Mouse (Mus musculus) MEL (cell line): ENCODE data around the gene Hspb6. TPM values are rescaled to one million over a fixed set of nuclear protein-coding genes. Genes with fewer than 3 reads are reported as not detected.

ENCODE experiments used
- DNase-seq: peaks from one replicate; pipeline ENCODE4 v3.0.0; 2011; ENCODE audit warnings: low read depth, low spot score
- H3K27ac ChIP-seq: 2 replicates; pipeline ENCODE4 v1.5.1; 2012; ENCODE audit warnings: low read depth, mild to moderate bottlenecking, control low read depth, low read length, moderate library complexity; ENCODE audit not compliant: control insufficient read depth
- H3K27me3 ChIP-seq, 2 experiments: fragments of 150-350 bp in 1 of 2; sonication (generic) in 1 of 2; 2 replicates each; pipeline ENCODE4 v1.6.1; 2012; ENCODE audit warnings: low read length in 2 of 2, mild to moderate bottlenecking in 2 of 2, improper control_type of control experiment in 1 of 2, moderate library complexity in 1 of 2; ENCODE audit not compliant: insufficient read depth in 2 of 2, control insufficient read depth in 1 of 2
- H3K36me3 ChIP-seq, 2 experiments: 2 replicates each; pipeline ENCODE4 v1.6.1; 2012 to 2014; ENCODE audit warnings: low read length in 2 of 2, improper control_type of control experiment in 1 of 2, inconsistent platforms in 1 of 2, mild to moderate bottlenecking in 1 of 2; ENCODE audit not compliant: insufficient read depth in 2 of 2, control insufficient read depth in 1 of 2
- H3K4me1 ChIP-seq, 2 experiments: fragments of 150-350 bp in 1 of 2; sonication (generic) in 1 of 2; 2 replicates each; pipeline ENCODE4 v1.6.1; 2012; ENCODE audit warnings: low read length in 2 of 2, improper control_type of control experiment in 1 of 2, mild to moderate bottlenecking in 1 of 2; ENCODE audit not compliant: insufficient read depth in 2 of 2, control insufficient read depth in 1 of 2
- H3K4me3 ChIP-seq, 2 experiments: fragments of 150-350 bp in 1 of 2; sonication (generic) in 1 of 2; 2 replicates each; pipeline ENCODE4 v1.5.1; 2012; ENCODE audit warnings: low read depth in 2 of 2, low read length in 2 of 2, mild to moderate bottlenecking in 2 of 2, moderate library complexity in 2 of 2, control low read depth in 1 of 2, improper control_type of control experiment in 1 of 2; ENCODE audit not compliant: control insufficient read depth in 1 of 2, insufficient read depth in 1 of 2
- H3K79me2 ChIP-seq: 2 replicates; pipeline ENCODE4 v1.6.1; 2012; ENCODE audit warnings: mild to moderate bottlenecking, low read length, moderate library complexity; ENCODE audit not compliant: control insufficient read depth, poor library complexity, insufficient read depth
- H3K9ac ChIP-seq: 2 replicates; pipeline ENCODE4 v1.6.1; 2012; ENCODE audit warnings: low read depth, mild to moderate bottlenecking, control low read depth, low read length, moderate library complexity; ENCODE audit not compliant: control insufficient read depth, poor library complexity, severe bottlenecking
- H3K9me3 ChIP-seq: fragments of 150-350 bp; sonication (generic); replicated peaks from 2 replicates; pipeline ENCODE4 v1.6.1; 2012; ENCODE audit warnings: mild to moderate bottlenecking, low read length, improper control_type of control experiment, moderate library complexity; ENCODE audit not compliant: insufficient read depth
- CHD2 ChIP-seq: IDR thresholded peaks from 2 replicates; pipeline ENCODE4 v1.6.1; 2011; ENCODE audit warnings: low read length, improper control_type of control experiment
- GATA1 ChIP-seq: IDR thresholded peaks from 2 replicates; pipeline ENCODE4 v1.6.1; 2011; ENCODE audit warnings: low read depth, low read length, improper control_type of control experiment
- HCFC1 ChIP-seq: IDR thresholded peaks from 2 replicates; pipeline ENCODE4 v1.6.1; 2012; ENCODE audit warnings: low read depth, mild to moderate bottlenecking, inconsistent platforms, low read length, improper control_type of control experiment, moderate library complexity
- KAT2A ChIP-seq: conservative IDR thresholded peaks from 2 replicates; pipeline ENCODE4 v1.6.1; 2012; ENCODE audit warnings: low read depth, low read length, improper control_type of control experiment, inconsistent platforms
- MAFK ChIP-seq: IDR thresholded peaks from 2 replicates; pipeline ENCODE4 v1.6.1; 2011; ENCODE audit warnings: low read depth, mild to moderate bottlenecking, low read length, improper control_type of control experiment, borderline replicate concordance
- MAX ChIP-seq: IDR thresholded peaks from 2 replicates; pipeline ENCODE4 v1.6.1; 2011; ENCODE audit warnings: low read length, improper control_type of control experiment
- MXI1 ChIP-seq: IDR thresholded peaks from 2 replicates; pipeline ENCODE4 v1.6.1; 2011; ENCODE audit warnings: mild to moderate bottlenecking, low read depth, low read length, improper control_type of control experiment
- MYC ChIP-seq: IDR thresholded peaks from 2 replicates; pipeline ENCODE4 v1.6.1; 2011; ENCODE audit warnings: low read depth, mild to moderate bottlenecking, low read length, improper control_type of control experiment, moderate library complexity
- NRF1 ChIP-seq: IDR thresholded peaks from 2 replicates; pipeline ENCODE4 v1.6.1; 2014; ENCODE audit warnings: low read depth, mild to moderate bottlenecking, inconsistent platforms, low read length, improper control_type of control experiment, moderate library complexity; ENCODE audit not compliant: poor library complexity, insufficient read depth, severe bottlenecking
- RAD21 ChIP-seq: IDR thresholded peaks from 2 replicates; pipeline ENCODE4 v1.6.1; 2011; ENCODE audit warnings: mild to moderate bottlenecking, low read depth, low read length, improper control_type of control experiment
- TAL1 ChIP-seq: IDR thresholded peaks from 2 replicates; pipeline ENCODE4 v1.6.1; 2012; ENCODE audit warnings: mild to moderate bottlenecking, inconsistent platforms, low read length, moderate library complexity, mixed read lengths
- TBP ChIP-seq: IDR thresholded peaks from 2 replicates; pipeline ENCODE4 v1.8.0; 2011; ENCODE audit warnings: low read depth, low read length, improper control_type of control experiment
- TCF12 ChIP-seq: IDR thresholded peaks from 2 replicates; pipeline ENCODE4 v1.6.1; 2014; ENCODE audit warnings: low read depth, mild to moderate bottlenecking, inconsistent platforms, low read length, improper control_type of control experiment, moderate library complexity
- USF1 ChIP-seq: IDR thresholded peaks from 2 replicates; pipeline ENCODE4 v1.6.1; 2014; ENCODE audit warnings: low read depth, mild to moderate bottlenecking, inconsistent platforms, low read length, improper control_type of control experiment, moderate library complexity
- USF2 ChIP-seq, 2 experiments: IDR thresholded peaks; 2 replicates each; pipeline ENCODE4 v1.6.1; 2011 to 2012; ENCODE audit warnings: improper control_type of control experiment in 2 of 2, low read length in 2 of 2, borderline replicate concordance in 1 of 2, inconsistent platforms in 1 of 2, low read depth in 1 of 2, mild to moderate bottlenecking in 1 of 2; ENCODE audit not compliant: insufficient read depth in 1 of 2
- ZNF384 ChIP-seq: IDR thresholded peaks from 2 replicates; pipeline ENCODE4 v1.6.1; 2012; ENCODE audit warnings: low read depth, mild to moderate bottlenecking, inconsistent platforms, low read length, improper control_type of control experiment
- polyA plus RNA-seq, 2 experiments: library from polyadenylated mRNA; stranded (reverse) in 1 of 2; unstranded in 1 of 2; fragments of >175 nt in 1 of 2; fragments of >200 nt in 1 of 2; gene quantifications; 2 replicates each; pipeline versions ENCODE4 v1.2.1 to v1.2.4; 2012; ENCODE audit warnings: low replicate concordance in 2 of 2, low read depth in 1 of 2; ENCODE audit not compliant: insufficient read length in 2 of 2, insufficient read depth in 1 of 2, missing spikeins in 1 of 2
- total RNA-seq: library from RNA; depleted of rRNA; stranded (reverse); fragments of 300-350 nt; gene quantifications from 2 replicates; pipeline ENCODE4 v1.2.3, GENCODE M21; 2012

Gene Hspb6
- total and polyA plus RNA-seq, 3 experiments: 1.5 to 12.4 TPM; not detected in 1

DNA sequence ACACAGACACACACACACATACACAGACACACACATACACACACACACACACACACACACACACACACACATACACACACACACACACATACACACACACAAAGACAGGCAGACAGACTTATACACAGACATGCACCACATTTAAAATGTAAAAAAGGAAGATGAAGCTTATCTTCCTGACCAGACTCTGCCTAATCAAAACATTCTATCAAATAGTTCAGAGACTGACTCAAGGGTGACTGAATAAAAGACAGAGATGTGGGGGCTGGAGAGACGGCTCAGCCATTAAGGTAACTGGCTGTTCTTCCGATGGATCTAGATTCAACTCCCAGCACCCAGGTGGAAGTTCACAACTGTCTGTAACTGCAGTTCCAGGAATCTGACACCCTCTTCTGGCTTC, 7.7 kb upstream of the Hspb6 start (continued):
- TF ChIP-seq ZNF384: no peak
- peak; percentile 20; the same call in 1 of the 2 replicates for TF ChIP-seq MXI1
- peak; percentile 91 for TF ChIP-seq TCF12
- TF ChIP-seq CHD2: no peak
- TF ChIP-seq GATA1: peak; percentile 94
- peak; percentile 80 for TF ChIP-seq TAL1
- TF ChIP-seq MAX: no peak

DNA sequence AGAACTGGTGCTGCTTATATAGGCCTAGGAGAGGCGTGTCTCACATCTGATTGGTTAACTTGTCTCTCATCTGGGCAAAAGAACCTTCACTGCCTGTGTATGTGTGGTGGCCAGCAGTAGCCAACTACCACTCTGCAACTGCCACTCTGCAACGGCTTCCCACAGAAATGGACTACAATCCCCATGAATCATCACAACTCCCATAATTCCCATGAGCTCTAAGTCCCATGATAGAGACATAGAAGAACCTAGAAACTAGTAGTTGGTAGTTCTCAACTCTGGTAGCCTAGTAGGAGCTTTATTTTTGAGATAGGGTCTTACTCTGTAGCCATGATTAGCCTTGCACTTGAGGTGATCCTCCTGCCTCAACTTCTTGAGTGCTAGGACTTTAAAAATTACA, 2.1 kb upstream of the Hspb6 start:
- no peak for TF ChIP-seq TAL1
- TF ChIP-seq HCFC1: peak; percentile 75
- H3K4me1 ChIP-seq: peaks cover 0 to 12% of the 10 kb centered on the region in 2 experiments; a peak in 3 of 4 replicates
- DNase-seq: no peak
- H3K9me3 ChIP-seq: no peaks in the 10 kb centered on the region
- no peaks in the 10 kb centered on the region for H3K27me3 ChIP-seq
- H3K4me3 ChIP-seq: no peak overlapping the region
- peaks cover 0 to 12% of the 10 kb centered on the region in 2 experiments; a peak in 3 of 4 replicates for H3K36me3 ChIP-seq
- H3K27ac ChIP-seq: no peak overlapping the region
- no peak overlapping the region for H3K9ac ChIP-seq
- peaks cover 2% of the 10 kb centered on the region; the same call in 1 of the 2 replicates for H3K79me2 ChIP-seq

DNA sequence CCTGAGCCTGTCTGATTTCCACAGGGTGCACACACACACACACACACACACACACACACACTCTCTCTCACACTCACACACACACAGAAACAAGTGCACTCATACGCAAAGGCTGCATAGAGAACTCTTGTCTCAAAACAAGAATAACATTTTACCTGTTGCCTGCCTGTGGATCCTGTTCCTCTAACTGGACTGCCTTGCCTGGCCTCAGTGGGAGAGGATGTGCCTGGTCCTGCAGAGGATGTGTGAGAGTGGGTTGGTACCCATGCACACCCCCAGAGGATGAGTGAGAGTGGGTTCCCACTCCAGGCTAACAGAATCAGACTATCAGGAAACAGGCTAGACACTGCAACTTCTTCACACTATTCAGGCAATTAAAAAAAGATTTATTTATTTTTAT, 1.4 kb upstream of the Hspb6 start:
- DNase-seq: no peak
- Histone ChIP-seq H3K9me3 (no peaks in the 10 kb centered on the region), H3K4me3 (no peak overlapping the region), H3K4me1 (peaks cover 0 to 8% of the 10 kb centered on the region in 2 experiments; a peak in 1 of 4 replicates), H3K36me3 (peaks cover 0 to 8% of the 10 kb centered on the region in 2 experiments; a peak in 3 of 4 replicates), H3K79me2 (peaks cover 2% of the 10 kb centered on the region; the same call in 1 of the 2 replicates), H3K27me3 (no peaks in the 10 kb centered on the region), H3K9ac (no peak overlapping the region), H3K27ac (no peak overlapping the region)
- TF ChIP-seq TBP (no peak), USF2 (IDR thresholded peaks at IDR 0.05; ENCODE audit: borderline replicate concordance in 1 of 2, insufficient read depth in 1 of 2, low read depth in 1 of 2, low read length in 2 of 2) (no peak), RAD21 (no peak), KAT2A (no peak), MAX (no peak), MAFK (no peak), MYC (no peak), NRF1 (no peak), USF1 (no peak)
